In genomic region chr1:125467936-125468335, GRCm38 (mm10) we compare ENCODE assay signal across 20 mouse cellular contexts. TPM values are rescaled to one million over a fixed set of nuclear protein-coding genes. Genes with fewer than 3 reads are reported as not detected.
DNase-seq lines count a peak whose midpoint lies in the region; ATAC-seq lines count a peak whose summit lies in the region.
"Had no signal": no experiment of that assay in that cellular context is flagged by ENCODE, and none has a peak within 500 bp of the region (broad histone marks: within the 10 kb centered on the region; RNA-seq: fewer than 3 reads in every experiment).

No protein-coding gene starts in this region.

- ATAC-seq in midbrain, embryonic 11.5 days (ENCODE audit: low FRiP score), result no peak
- no peak for ATAC-seq in midbrain, embryonic 13.5 days
- peak; percentile 79 for ATAC-seq in inflammation-experienced regulatory T-cells, adult 6 months
- peak; percentile 23 for ATAC-seq in neutrophil, adult 5-6 weeks (ENCODE audit: extremely low read depth, insufficient number of reproducible peaks, low FRiP score, poor library complexity, severe bottlenecking)
- no peak for ATAC-seq in kidney, embryonic 15.5 days (replicated peaks; ENCODE audit: low FRiP score)

- WGBS in midbrain, embryonic 11.5 days, result 96% methylated on average over 4 of the region's 4 CpGs
- 98% methylated on average over 4 of the region's 4 CpGs for WGBS in midbrain, embryonic 13.5 days
- WGBS in kidney, embryonic 15.5 days, result 92% methylated on average over 4 of the region's 4 CpGs

- H3K27me3 ChIP-seq in midbrain, embryonic 11.5 days (ENCODE audit: control insufficient read depth, insufficient read depth, low read length), result no peaks in the 10 kb centered on the region
- H3K27me3 ChIP-seq in midbrain, embryonic 13.5 days, result no peaks in the 10 kb centered on the region
- H3K27me3 ChIP-seq in kidney, embryonic 15.5 days, result no peaks in the 10 kb centered on the region
- H3K27me3 ChIP-seq: limb, embryonic 15.5 days had no signal

- H3K36me3 ChIP-seq in midbrain, embryonic 11.5 days (ENCODE audit: control insufficient read depth, insufficient read depth, low read length), result no peaks in the 10 kb centered on the region
- no peaks in the 10 kb centered on the region for H3K36me3 ChIP-seq in midbrain, embryonic 13.5 days
- no peaks in the 10 kb centered on the region for H3K36me3 ChIP-seq in kidney, embryonic 15.5 days
- H3K36me3 ChIP-seq: G1E; heart, embryonic 10.5 days; limb, embryonic 15.5 days; midbrain, embryonic 10.5 days had no signal

- no peak overlapping the region for H3K4me3 ChIP-seq in midbrain, embryonic 11.5 days (ENCODE audit: low read depth, low read length)
- no peak overlapping the region for H3K4me3 ChIP-seq in midbrain, embryonic 13.5 days (replicated peaks)
- no peak overlapping the region for H3K4me3 ChIP-seq in kidney, embryonic 15.5 days (replicated peaks)
- H3K4me3 ChIP-seq: heart, embryonic 10.5 days; limb, embryonic 15.5 days; midbrain, embryonic 10.5 days had no signal

- no peaks in the 10 kb centered on the region for H3K4me1 ChIP-seq in midbrain, embryonic 11.5 days (ENCODE audit: control insufficient read depth, insufficient read depth, low read length)
- no peaks in the 10 kb centered on the region for H3K4me1 ChIP-seq in midbrain, embryonic 13.5 days (replicated peaks)
- no peaks in the 10 kb centered on the region for H3K4me1 ChIP-seq in kidney, embryonic 15.5 days
- H3K4me1 ChIP-seq: heart, embryonic 10.5 days; limb, embryonic 15.5 days; midbrain, embryonic 10.5 days had no signal

- no peaks in the 10 kb centered on the region for H3K9me3 ChIP-seq in midbrain, embryonic 11.5 days (ENCODE audit: control insufficient read depth, low read length)
- no peaks in the 10 kb centered on the region for H3K9me3 ChIP-seq in midbrain, embryonic 13.5 days
- H3K9me3 ChIP-seq in kidney, embryonic 15.5 days (replicated peaks), result no peaks in the 10 kb centered on the region
- H3K9me3 ChIP-seq: G1E; heart, embryonic 10.5 days; limb, embryonic 15.5 days; midbrain, embryonic 10.5 days had no signal

- H3K4me2 ChIP-seq in midbrain, embryonic 11.5 days, result no peak overlapping the region
- no peak overlapping the region for H3K4me2 ChIP-seq in midbrain, embryonic 13.5 days (replicated peaks)
- H3K4me2 ChIP-seq in kidney, embryonic 15.5 days, result no peak overlapping the region
- H3K4me2 ChIP-seq: hindbrain, embryonic 14.5 days; limb, embryonic 15.5 days had no signal

- H3K27ac ChIP-seq in midbrain, embryonic 11.5 days (ENCODE audit: low read depth, low read length), result no peak overlapping the region
- no peak overlapping the region for H3K27ac ChIP-seq in midbrain, embryonic 13.5 days
- H3K27ac ChIP-seq in kidney, embryonic 15.5 days, result no peak overlapping the region
- H3K27ac ChIP-seq: heart, embryonic 10.5 days; hindbrain, embryonic 14.5 days; midbrain, embryonic 10.5 days had no signal

- H3K9ac ChIP-seq in midbrain, embryonic 11.5 days (ENCODE audit: low read length), result no peak overlapping the region
- no peak overlapping the region for H3K9ac ChIP-seq in midbrain, embryonic 13.5 days (replicated peaks)
- H3K9ac ChIP-seq in kidney, embryonic 15.5 days, result no peak overlapping the region
- H3K9ac ChIP-seq: hindbrain, embryonic 14.5 days; limb, embryonic 15.5 days had no signal

- DNase-seq in midbrain, embryonic 11.5 days (ENCODE audit: low spot score, missing footprints), result peak; percentile 51
- peak; percentile 68 for DNase-seq in T-cell, adult 2 months (ENCODE audit: low spot score)
- DNase-seq in embryo, embryonic 11 days, result no peak
- DNase-seq in kidney, adult 8-10 months, result no peak
- DNase-seq: adrenal gland, postnatal 25 days; cerebellum, adult 9-11 months; gastrocnemius, postnatal 25 days; heart, postnatal 14 days; kidney, adult 18-20 months; kidney, postnatal 4 days; lung, postnatal 10 days had no signal

RNA-seq across cellular contexts. Expression of gene Actr3, which starts 32.4 kb away (rescaled TPM):
- polyA plus RNA-seq in midbrain, embryonic 11.5 days (2014; fragmentation: Nextera tagmentation; extraction: Ambion mirVana), result 269 and 271 TPM in 2 replicates
- polyA plus RNA-seq in midbrain, embryonic 13.5 days (2015; fragmentation: Nextera tagmentation; extraction: Ambion mirVana), result 238 and 243 TPM in 2 replicates
- 100 to 1,000 TPM; 463 to 831 (median 493) TPM for polyA plus RNA-seq in inflammation-experienced regulatory T-cells, adult 6 months (2017; shearing (Covaris generic))
- 1,373 and 1,435 TPM in 2 replicates for total RNA-seq in neutrophil, adult 5-6 weeks (2017)
- 253 and 254 TPM in 2 replicates for polyA plus RNA-seq in kidney, embryonic 15.5 days (2015; fragmentation: Nextera tagmentation; extraction: Ambion mirVana)

Comparison
In these comparisons a context has a peak if more than half of its experiments do, and no peak if none do; other contexts are left out.
1. ATAC-seq: peak in inflammation-experienced regulatory T-cells, adult 6 months (single experiment) and neutrophil, adult 5-6 weeks (single experiment); none in midbrain, embryonic 11.5 days (single experiment), midbrain, embryonic 13.5 days (single experiment) and kidney, embryonic 15.5 days (single experiment).
2. DNase-seq: peak in midbrain, embryonic 11.5 days (single experiment) and T-cell, adult 2 months (single experiment); none in embryo, embryonic 11 days (single experiment) and kidney, adult 8-10 months (0 of 2).